Mouse (Mus musculus): Measurements from ENCODE around the gene Mpzl2. TPM values are rescaled to one million over a fixed set of nuclear protein-coding genes. Genes with fewer than 3 reads are reported as not detected.

Gene Mpzl2
- polyA plus RNA-seq, 1 experiment, result 28.8 TPM

- no peak for DNase-seq (ENCODE audit: low read depth)
Observed at GRCm38 (mm10) chr9:45085741-45086690, 46.4 kb downstream of the Mpzl2 start.

GRCm38 (mm10) chr9:45088040-45088439 lies 48.4 kb downstream of the Mpzl2 start:
- DNase-seq (ENCODE audit: low read depth), result no peak

- no peak for DNase-seq (ENCODE audit: low read depth)
Observed at GRCm38 (mm10) chr9:45090811-45091210, 51.2 kb downstream of the Mpzl2 start.

- DNase-seq (ENCODE audit: low read depth), result no peak
Observed at GRCm38 (mm10) chr9:45092641-45093040, 53.0 kb downstream of the Mpzl2 start.

- no peak for DNase-seq (ENCODE audit: low read depth)
Observed at GRCm38 (mm10) chr9:45095149-45095937, 55.7 kb downstream of the Mpzl2 start.

- no peak for DNase-seq (ENCODE audit: low read depth)
Observed at GRCm38 (mm10) chr9:45097877-45098276, 58.3 kb downstream of the Mpzl2 start.

- DNase-seq (ENCODE audit: low read depth), result no peak
Observed at GRCm38 (mm10) chr9:45098426-45098825, 58.8 kb downstream of the Mpzl2 start.

GRCm38 (mm10) chr9:45102528-45102927 lies 62.9 kb downstream of the Mpzl2 start:
- DNase-seq (ENCODE audit: low read depth), result no peak

GRCm38 (mm10) chr9:45103211-45103979 lies 63.8 kb downstream of the Mpzl2 start:
- DNase-seq (ENCODE audit: low read depth), result no peak

Other genes starting within 250 kb of the Mpzl2 start
- 2.9 and 3.3 TPM in 2 replicates for gene Tmem25, start 240.5 kb upstream of the Mpzl2 start, polyA plus RNA-seq (2012; rRNA removed)
- 1.3 and 3.0 TPM in 2 replicates for gene Ttc36, start 236.7 kb upstream of the Mpzl2 start, polyA plus RNA-seq (2012; rRNA removed)
- gene Kmt2a, start 158.5 kb upstream of the Mpzl2 start, polyA plus RNA-seq (2012; rRNA removed), result 12.9 and 19.1 TPM in 2 replicates
- gene Atp5l, start 119.1 kb upstream of the Mpzl2 start, polyA plus RNA-seq (2012; rRNA removed), result 338 and 450 TPM in 2 replicates
- gene Ube4a, start 74.2 kb upstream of the Mpzl2 start, polyA plus RNA-seq (2012; rRNA removed), result 17.0 and 21.1 TPM in 2 replicates
- gene Cd3g, start 59.4 kb upstream of the Mpzl2 start, polyA plus RNA-seq (2012; rRNA removed), result 0.28 and 0.31 TPM in 2 replicates
- 0.22 and 0.36 TPM in 2 replicates for gene Cd3d, start 58.0 kb upstream of the Mpzl2 start, polyA plus RNA-seq (2012; rRNA removed)
- gene Cd3e, start 30.2 kb upstream of the Mpzl2 start, polyA plus RNA-seq (2012; rRNA removed), result 0.58 and 0.75 TPM in 2 replicates
- 5.8 and 7.3 TPM in 2 replicates for gene Mpzl3, start 15.4 kb downstream of the Mpzl2 start, polyA plus RNA-seq (2012; rRNA removed)
- gene Jaml, start 39.4 kb downstream of the Mpzl2 start, polyA plus RNA-seq (2012; rRNA removed), result 5.9 and 7.4 TPM in 2 replicates
- gene Scn2b, start 78.0 kb downstream of the Mpzl2 start, polyA plus RNA-seq (2012; rRNA removed), result 3.4 and 5.9 TPM in 2 replicates
- 0.32 and 0.61 TPM in 2 replicates for gene Scn4b, start 98.6 kb downstream of the Mpzl2 start, polyA plus RNA-seq (2012; rRNA removed)
- 0.18 and 0.37 TPM in 2 replicates for gene BC049352, start 142.2 kb downstream of the Mpzl2 start, polyA plus RNA-seq (2012; rRNA removed)
- 0.36 and 0.41 TPM in 2 replicates for gene Tmprss4, start 164.3 kb downstream of the Mpzl2 start, polyA plus RNA-seq (2012; rRNA removed)
- gene Il10ra, start 229.3 kb downstream of the Mpzl2 start, polyA plus RNA-seq (2012; rRNA removed), result 5.4 and 7.7 TPM in 2 replicates